Mouse (Mus musculus) lung, postnatal 4 days (tissue): ENCODE measurements at regions not wholly inside any gene's neighbourhood (a gene's known extent, or its start where the extent isn't known, plus 50 kb on each side); places are given as distances from the start of the nearest gene placed in this dataset.

Experiments used
- DNase-seq, 2 experiments: peaks; one replicate each; pipeline ENCODE4 v3.0.0; 2021

GRCm38 (mm10) chr13:44523516-44523915, 205.8 kb upstream of the Jarid2 start:
- DNase-seq, result no peak

- no peak for DNase-seq
Observed at GRCm38 (mm10) chr13:44530867-44531564, 198.3 kb upstream of the Jarid2 start.

- DNase-seq, result peak in 1 of 2 experiments; percentile 11
Observed at GRCm38 (mm10) chr13:44532631-44533180, 196.6 kb upstream of the Jarid2 start.

GRCm38 (mm10) chr13:44534575-44535080, 194.6 kb upstream of the Jarid2 start:
- DNase-seq, result no peak

- DNase-seq, result peak in 1 of 2 experiments; percentile 48
Observed at GRCm38 (mm10) chr13:44535441-44535840, 193.8 kb upstream of the Jarid2 start.

GRCm38 (mm10) chr13:44538238-44538637, 191.0 kb upstream of the Jarid2 start:
- DNase-seq, result no peak

GRCm38 (mm10) chr13:44540401-44540800, 188.9 kb upstream of the Jarid2 start:
- DNase-seq, result no peak

GRCm38 (mm10) chr13:44541243-44541653, 188.0 kb upstream of the Jarid2 start:
- peak in 1 of 2 experiments; percentile 31 for DNase-seq

- DNase-seq, result no peak
Observed at GRCm38 (mm10) chr13:44544786-44545185, 184.5 kb upstream of the Jarid2 start.

- DNase-seq, result no peak
Observed at GRCm38 (mm10) chr13:44546289-44546688, 183.0 kb upstream of the Jarid2 start.

- no peak for DNase-seq
Observed at GRCm38 (mm10) chr13:44548880-44549279, 180.4 kb upstream of the Jarid2 start.

- DNase-seq, result no peak
Observed at GRCm38 (mm10) chr13:44553363-44553762, 175.9 kb upstream of the Jarid2 start.

GRCm38 (mm10) chr13:44554686-44555463, 174.4 kb upstream of the Jarid2 start:
- no peak for DNase-seq

- DNase-seq, result no peak
Observed at GRCm38 (mm10) chr13:44555979-44556378, 173.3 kb upstream of the Jarid2 start.

GRCm38 (mm10) chr13:44558051-44558450, 171.2 kb upstream of the Jarid2 start:
- DNase-seq, result no peak

GRCm38 (mm10) chr13:44558491-44559177, 170.6 kb upstream of the Jarid2 start:
- no peak for DNase-seq

- DNase-seq, result no peak
Observed at GRCm38 (mm10) chr13:44559178-44559565, 170.1 kb upstream of the Jarid2 start.

- no peak for DNase-seq
Observed at GRCm38 (mm10) chr13:44559706-44560105, 169.6 kb upstream of the Jarid2 start.

- DNase-seq, result no peak
Observed at GRCm38 (mm10) chr13:44564705-44565104, 164.6 kb upstream of the Jarid2 start.

GRCm38 (mm10) chr13:44567696-44568095, 161.6 kb upstream of the Jarid2 start:
- DNase-seq, result no peak

- DNase-seq, result peak in 1 of 2 experiments; percentile 11
Observed at GRCm38 (mm10) chr13:44569241-44569778, 160.0 kb upstream of the Jarid2 start.

- no peak for DNase-seq
Observed at GRCm38 (mm10) chr13:44573463-44573862, 155.8 kb upstream of the Jarid2 start.

- no peak for DNase-seq
Observed at GRCm38 (mm10) chr13:44579215-44579614, 150.1 kb upstream of the Jarid2 start.
